Mouse (Mus musculus): ENCODE measurements around the gene Esr2.

The Esr2 gene

GRCm38 (mm10) chr12:76085956-76086905, 90.8 kb downstream of the Esr2 start:
- peak; percentile 48 to 78 for DNase-seq

GRCm38 (mm10) chr12:76085066-76085465, 92.0 kb downstream of the Esr2 start:
- no peak for DNase-seq

GRCm38 (mm10) chr12:76081557-76082211, 95.4 kb downstream of the Esr2 start:
- DNase-seq, result peak; percentile 15 to 33

- peak; percentile 40 to 62 for DNase-seq
Measured at GRCm38 (mm10) chr12:76080876-76081556, 96.0 kb downstream of the Esr2 start.

- DNase-seq, result no peak
Measured at GRCm38 (mm10) chr12:76073981-76074380, 103.1 kb downstream of the Esr2 start.

GRCm38 (mm10) chr12:76073066-76073826, 103.8 kb downstream of the Esr2 start:
- no peak for DNase-seq

GRCm38 (mm10) chr12:76071935-76072849, 104.9 kb downstream of the Esr2 start:
- no peak for DNase-seq

Measured in lung, adult 18-20 months (tissue).